Mouse (Mus musculus): ENCODE measurements at regions not wholly inside any gene's neighbourhood (a gene's known extent, or its start where the extent isn't known, plus 50 kb on each side); places are given as distances from the start of the nearest gene placed in this dataset.

DNA sequence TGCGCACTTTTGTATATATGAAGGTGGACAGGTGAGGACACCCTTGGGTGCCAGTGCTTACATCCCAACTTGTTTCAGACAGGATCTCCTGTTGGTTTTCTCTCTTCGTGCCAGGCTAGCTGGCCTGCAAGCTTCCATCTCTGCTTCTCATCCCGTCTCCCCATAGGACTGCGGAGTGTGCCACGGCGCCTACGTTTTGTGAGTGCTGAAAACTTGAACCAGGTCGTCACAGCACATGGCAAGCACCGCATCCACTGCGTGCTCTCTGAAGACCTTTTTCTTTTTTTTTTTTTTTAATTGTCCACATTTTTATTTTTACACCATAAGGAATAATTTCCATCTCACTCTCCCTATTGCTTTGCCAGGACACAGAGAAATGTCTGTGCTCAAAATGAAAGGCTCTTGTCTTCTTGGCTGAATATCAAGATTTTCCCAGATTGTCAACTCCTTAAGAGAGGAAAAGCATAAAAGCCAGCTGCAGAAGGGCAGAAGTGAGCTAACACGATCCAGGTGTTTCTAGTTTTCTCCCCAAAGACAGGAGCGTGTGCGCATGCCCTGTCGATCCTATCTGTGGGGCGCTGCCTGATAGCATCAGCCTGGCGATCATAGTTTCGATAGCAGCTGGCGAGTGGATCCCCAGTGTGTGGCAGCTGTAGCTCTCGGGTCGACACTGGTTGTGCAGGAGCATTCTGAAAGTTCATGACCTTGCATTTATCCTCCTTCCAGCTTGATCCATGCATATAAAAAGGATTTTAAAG is 326.4 kb upstream of the Ddhd1 start:
- in situ Hi-C loops (cut with MboI, MseI), result no loop called here

DNA sequence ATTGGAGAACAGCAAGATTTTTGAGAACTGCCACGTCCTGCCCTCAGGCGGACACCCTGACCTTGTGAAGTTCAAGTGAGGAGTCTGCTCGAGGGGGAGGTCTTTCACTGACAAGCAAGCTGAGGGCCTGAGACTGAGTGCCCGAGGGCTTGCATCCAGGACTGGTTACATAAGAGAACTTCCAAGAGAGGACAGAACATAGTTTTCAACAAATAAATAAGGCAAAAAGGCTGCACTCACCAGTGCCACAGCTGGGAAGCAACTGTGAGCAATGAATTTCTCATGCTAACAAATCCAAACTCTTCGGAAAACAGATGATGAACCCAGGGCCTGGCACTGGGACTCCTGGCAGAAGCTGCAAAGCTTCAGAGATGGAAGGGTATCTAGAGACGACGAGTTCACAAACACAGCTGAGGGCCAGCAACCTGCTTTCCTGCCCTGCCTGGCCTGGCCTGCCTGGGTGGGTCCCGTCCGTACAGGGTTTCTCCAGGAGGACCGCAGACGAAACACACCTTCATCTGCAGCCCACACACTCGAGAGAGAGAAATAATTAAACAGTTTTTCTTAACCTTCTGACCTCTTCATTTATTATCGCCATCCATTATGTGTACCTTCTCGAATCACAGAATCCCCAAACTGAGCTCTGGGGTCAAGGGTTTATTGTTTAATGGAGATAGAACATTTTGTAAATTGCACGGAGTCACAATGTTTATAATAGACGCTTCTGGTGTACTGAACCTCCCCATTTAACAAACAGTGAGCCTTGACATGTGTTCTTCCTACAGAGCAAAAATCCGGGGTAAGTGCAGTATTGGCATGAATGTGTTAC is 334.3 kb upstream of the Ddhd1 start:
- in situ Hi-C loops (cut with MboI, MseI), result loop anchor here (10.0 kb wide), 1 partner anchor 733 kb away; no protein-coding TSS in a partner anchor

DNA sequence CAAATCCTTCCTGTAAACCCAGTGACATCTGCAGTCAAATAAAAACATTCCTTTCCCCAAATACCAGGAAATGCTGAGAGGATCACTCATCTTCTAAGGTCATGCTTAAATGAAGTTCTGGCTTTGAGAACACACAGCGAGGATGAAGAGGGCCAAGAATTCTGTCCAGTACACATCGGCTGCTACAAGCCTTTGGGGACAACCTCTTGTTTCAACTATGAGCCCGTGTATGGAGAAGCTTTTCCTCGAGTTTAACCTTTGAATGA is 334.9 kb upstream of the Ddhd1 start:
- in situ Hi-C loops (cut with MboI, MseI), result loop anchor here (10.0 kb wide), 1 partner anchor 732 kb away; no protein-coding TSS in a partner anchor

DNA sequence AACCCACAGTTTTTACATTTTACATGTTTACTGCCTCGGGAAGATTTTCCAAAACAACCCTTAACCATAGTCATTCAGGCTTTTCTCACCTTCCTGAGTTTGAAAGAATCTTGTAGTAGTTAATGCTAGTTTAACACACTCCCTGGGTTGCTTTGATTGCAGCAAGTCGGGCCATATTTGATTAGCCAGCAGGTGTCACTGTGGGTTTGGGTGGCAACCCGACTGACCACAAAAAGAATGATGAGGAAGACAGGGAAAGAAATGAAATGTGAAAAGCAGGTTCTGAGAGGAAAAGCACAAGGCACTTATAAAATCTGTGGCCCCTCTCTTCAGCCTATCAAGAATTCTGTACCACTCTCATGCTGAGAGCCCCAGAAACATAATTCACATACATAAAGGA is 335.7 kb upstream of the Ddhd1 start:
- in situ Hi-C loops (cut with MboI, MseI), result loop anchor here (10.0 kb wide), 1 partner anchor 731 kb away; no protein-coding TSS in a partner anchor

DNA sequence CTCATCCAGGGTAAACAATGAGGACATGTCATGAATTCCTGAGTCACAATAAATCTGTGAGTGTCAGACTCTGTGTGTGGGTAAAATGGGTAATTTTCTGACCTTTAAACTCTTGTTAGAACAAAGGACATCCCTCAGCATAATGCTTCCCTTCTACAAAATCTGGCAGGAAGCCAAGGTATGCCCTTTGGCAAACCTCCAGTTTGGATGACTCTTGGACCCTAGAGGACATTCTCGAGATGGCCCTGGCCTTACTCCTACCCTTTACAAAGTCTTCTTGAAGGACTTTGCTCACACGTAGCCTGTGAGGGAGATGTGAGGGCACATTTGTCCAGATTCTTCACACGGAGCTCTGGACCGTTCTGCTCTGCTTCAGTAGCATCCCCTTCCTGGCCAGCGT is 338.8 kb upstream of the Ddhd1 start:
- in situ Hi-C loops (cut with MboI, MseI), result loop anchor here (10.0 kb wide), 1 partner anchor 728 kb away; no protein-coding TSS in a partner anchor

DNA sequence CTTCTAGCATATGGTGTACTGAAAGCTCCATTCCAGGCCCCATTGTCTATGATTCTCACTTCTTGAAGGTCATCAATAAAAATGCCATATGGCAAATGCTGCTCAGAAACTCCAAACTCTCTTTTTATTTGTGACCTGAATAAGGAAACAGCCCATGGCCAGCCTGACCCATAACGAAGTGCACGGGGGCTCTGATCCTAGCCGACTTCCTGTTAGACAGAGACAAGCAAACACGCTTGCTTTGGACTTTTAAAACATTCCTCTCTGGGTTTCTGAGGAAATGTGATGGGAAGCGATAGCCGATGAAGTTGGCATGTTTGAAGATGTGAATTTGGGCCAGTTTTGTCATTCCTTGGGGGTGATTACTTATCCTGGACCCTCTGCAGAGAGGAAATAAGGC is 346.1 kb upstream of the Ddhd1 start:
- in situ Hi-C loops (cut with MboI, MseI), result no loop called here

DNA sequence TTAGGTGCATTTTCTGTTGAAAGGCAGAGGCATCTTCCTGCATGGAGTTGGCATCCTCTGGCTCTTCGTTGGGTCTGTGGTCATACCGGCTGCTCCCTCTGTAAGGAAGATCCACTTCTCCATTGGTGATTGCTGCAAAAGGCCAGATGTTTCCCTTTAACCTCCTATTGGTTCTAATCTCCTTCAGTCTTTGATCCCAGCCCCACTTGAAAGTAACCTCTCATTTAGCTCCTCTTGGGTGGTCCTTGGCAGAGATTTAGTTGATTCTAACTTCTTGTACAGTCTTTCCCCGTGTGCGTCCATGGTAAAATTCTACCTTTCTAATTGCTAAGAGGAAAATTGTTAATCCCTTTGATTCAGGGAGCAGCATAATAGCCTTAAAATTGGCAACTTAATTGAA is 347.4 kb upstream of the Ddhd1 start:
- in situ Hi-C loops (cut with MboI, MseI), result no loop called here

DNA sequence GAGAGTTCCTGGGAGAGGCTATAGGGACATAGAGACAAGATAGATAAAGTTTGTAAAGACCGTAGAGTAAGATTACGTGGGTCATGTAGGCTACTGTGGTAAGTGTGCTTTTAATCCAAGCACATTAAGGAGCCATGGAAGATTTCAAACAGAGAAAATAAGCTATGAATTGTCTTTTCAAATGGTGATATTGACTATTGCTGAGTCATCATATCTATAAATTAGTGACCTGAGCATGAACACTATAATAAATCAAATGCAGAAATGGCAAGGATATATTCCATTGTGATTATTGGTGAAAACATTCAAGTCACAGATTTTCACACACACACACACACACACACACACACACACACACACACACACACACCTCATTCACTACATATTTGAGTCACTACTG is 355.3 kb upstream of the Ddhd1 start:
- in situ Hi-C loops (cut with MboI, MseI), result no loop called here

DNA sequence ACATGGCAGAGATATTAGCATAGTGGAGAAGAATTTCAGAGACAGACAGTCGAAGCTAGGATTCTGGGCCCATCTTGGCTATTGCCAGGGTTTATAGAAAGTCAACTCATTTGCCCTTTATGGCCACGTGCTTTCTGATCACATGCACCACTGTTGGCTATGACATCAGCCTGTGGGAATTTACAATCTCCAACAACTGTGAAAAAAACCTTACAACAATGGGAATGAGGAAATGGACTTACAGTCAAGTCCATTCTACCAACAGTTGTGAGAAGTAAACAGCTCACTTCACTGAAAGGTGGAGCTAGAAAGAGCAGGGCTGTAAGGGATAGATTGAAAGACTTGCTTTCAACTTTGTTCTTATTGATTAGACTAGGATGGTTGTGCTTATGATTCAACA is 356.1 kb upstream of the Ddhd1 start:
- in situ Hi-C loops (cut with MboI, MseI), result no loop called here

DNA sequence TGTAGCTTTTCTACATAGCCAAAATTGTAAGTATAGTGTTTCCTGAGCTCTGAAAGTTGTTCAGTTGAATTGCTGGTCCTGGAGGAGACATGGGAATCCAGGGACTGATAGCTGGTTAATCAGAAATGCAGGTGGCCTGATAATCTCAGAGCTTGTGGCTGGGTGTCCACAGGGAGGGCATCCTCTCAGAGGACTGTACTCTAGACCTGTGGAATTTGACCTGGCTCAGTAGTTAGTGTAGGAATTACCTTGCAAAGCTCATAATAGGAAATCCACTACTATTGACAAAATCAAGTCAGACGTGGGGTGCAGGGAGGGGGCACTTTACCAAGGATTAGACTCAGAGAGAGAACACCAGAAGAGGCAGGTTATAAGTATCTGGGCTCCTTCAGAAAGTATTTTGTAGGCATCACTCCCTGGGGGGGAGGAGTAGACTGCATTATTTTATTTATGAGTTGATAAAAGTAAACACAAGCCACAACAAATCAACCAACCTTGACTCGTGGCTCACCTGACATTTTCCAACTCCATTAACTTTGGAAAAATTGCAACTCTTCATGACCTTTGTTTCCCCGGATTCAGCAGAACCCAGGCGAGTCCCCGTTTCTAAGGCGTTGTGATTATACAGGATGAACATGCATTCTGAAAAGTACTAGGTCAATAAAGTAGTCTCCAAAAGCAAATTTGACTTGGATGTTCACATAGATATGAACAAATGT is 357.9 kb upstream of the Ddhd1 start:
- in situ Hi-C loops (cut with MboI, MseI), result no loop called here

DNA sequence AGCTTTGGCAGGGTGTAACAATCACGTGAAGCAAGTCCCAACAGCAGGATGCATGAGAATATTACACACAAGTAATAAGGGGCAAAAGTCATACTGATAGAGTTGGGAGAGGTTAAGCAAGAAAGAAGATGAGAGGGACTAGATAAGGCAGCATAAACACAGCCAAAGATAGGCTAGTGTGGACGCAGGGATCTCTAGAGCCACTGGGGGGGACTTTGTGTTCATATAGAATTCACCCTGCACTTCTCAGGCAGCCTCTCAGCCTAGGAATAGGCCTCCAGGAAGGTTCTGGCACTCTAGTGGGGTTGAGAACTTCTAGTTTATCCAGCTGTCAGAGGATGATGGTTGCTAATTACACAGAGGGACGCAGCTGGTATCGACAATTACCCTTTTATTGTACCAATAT is 358.8 kb upstream of the Ddhd1 start:
- in situ Hi-C loops (cut with MboI, MseI), result no loop called here

DNA sequence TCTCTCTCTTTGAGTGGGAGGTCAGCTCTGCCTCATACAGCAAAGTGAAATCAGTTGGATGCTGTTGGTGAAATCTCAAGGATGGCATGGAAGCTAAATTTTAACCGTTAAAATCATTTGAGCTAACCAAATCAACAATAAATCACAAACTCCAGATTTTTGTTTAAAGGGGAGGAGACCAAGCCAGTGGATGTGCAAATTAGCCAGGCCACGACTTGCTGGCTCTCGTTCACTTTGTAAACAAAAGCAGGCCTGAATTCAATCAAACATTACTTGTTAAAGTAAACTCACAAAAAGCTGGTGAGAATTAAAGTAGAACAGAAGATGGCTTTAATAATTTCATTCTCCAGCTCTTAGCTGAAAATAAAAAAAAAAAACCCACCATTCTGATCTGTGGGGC is 359.3 kb upstream of the Ddhd1 start:
- in situ Hi-C loops (cut with MboI, MseI), result no loop called here

DNA sequence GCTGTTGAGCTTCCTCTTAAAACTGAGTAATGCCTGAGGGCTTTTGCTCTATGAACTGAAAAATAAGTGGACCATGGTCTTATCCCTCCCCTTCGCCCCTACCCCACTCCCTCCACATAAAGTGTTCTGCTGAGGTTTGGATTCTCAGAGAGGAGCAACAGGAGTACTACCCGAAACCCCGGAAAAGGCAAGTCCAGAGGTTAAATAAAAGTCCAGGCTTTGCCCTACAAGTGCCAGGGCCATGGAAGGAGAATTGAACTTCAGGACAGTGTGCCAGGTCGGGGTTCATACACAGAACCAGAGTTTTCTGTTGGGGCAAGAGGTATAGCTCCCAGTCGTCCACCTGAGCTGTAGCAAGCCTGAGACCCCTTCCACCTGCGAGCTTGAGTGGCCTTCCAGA is 360.0 kb upstream of the Ddhd1 start:
- in situ Hi-C loops (cut with MboI, MseI), result no loop called here

DNA sequence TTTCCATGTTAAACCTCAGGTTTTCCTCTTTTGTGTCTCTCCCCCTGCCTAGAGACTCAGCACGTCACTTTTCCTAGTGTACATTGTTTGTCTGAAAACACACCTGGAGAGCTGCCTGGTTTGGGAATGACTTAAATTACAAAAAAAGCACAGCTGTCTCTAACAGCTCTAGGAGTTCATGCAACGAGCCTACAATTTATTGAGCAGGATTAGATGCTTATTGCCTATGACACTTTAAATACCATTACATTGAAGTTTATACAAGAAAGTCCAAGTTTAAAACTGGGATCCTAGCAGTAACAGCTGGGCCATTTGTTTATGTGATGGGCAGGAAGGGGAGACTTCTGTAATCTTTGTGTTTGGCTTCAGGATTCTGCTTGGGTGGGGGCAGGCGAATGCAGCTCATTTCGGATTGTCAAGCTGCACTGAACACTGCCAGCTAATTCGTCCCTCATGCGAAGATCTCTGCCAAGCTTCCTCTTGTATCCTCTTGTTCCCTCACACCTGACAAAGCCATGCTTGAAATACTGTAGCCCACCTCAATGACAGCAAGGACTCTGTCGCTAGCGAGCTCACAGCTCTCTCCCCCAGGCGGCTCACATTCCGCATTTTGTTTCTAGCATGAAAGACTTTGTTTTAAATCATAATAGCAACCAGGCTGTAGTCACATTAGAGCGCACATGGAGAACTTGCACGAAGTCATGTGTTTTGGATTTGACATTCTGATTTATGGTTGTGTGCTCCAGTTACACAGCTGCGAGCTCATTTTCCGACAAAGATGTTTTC is 359.8 kb upstream of the Gm15217 start:
- in situ Hi-C loops (cut with MboI, MseI), result no loop called here

DNA sequence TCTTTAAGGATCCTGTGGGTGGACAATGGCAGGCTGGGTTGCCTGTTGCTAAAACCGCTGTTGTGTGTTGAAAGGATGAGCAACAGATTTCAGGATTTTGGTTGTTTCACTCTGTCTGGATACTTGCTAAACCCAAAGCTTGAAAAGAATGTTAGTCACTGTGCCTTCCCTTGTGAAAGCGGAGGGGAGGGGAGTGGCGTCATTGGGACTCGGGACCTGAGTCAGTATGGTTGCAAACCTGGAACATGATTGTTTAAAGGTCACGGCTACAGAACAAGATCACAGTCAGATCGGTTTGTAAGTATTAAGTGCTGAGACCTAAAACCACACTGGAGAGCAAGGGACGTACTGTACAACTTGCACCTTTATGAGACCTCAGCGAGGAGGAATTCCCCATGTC is 344.9 kb upstream of the Gm15217 start:
- in situ Hi-C loops (cut with MboI, MseI), result no loop called here

DNA sequence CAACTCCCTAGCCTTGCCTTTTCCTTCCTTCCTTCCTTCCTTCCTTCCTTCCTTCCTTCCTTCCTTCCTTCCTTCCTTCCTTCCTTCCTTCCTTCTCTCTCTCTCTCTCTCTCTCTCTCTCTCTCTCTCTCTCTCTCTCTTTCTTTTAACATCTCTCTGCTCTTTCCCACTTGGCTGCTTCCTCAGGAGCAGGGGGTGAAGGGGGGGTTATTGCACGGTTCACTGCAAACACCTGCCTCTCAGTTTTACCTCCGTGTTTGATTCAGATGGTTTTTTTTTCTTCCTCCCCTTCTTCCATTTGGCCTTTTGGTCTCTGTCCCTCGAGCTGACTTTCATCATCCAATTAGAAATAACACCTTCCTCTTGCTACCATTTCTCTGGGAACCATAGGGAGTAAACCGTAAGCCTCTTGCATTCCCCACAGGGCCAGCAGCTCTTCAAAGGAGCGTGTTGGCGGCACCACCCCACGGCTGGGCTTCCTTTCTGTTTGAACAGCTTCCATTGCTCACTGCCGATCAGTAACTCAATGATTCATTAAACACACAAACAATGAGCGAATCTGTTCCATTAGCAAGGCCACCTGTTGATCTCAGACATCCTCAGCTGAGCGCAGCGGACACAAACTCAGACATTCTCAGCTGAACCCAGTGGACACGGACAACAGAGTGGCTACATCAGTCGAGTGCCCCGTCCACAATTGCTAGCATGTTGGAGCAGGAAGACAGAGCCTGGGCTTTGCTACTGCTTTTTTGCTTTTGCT is 318.4 kb upstream of the Gm15217 start:
- in situ Hi-C loops (cut with MboI, MseI), result no loop called here

DNA sequence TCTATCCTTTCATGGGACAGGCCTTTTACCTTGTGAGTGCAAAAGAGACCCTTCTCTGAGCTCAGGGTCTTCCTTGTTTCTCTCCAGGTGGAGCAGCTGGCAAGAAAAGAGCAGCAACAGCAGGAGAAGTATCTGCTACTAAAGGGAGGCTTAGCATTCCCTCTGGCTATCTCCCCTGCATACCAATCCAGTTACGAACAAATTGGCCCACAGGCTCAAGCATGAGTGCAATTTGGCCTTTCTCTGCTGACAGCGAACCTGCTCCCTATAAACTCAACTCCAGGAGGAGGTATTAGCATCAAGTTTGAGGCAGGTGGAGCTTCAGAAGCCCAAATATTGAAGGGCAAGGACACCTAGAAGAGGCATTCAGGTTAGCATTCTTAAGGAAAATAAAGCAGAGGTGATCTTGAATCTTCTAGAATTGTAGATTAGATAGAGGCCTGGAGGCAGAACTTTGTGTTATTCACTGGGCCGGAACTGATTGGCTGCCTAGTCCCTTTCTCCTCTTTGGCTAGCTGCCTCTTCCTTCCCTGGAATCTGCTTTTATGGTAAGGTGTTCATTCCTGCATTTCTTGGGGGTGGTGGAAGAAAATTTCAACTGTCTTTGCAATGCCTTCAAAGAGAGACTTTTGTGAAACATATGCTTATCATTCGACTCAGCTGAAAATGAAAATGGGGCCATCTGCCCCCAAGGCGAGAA is 312.0 kb upstream of the Gm15217 start:
- in situ Hi-C loops (cut with MboI, MseI), result no loop called here

DNA sequence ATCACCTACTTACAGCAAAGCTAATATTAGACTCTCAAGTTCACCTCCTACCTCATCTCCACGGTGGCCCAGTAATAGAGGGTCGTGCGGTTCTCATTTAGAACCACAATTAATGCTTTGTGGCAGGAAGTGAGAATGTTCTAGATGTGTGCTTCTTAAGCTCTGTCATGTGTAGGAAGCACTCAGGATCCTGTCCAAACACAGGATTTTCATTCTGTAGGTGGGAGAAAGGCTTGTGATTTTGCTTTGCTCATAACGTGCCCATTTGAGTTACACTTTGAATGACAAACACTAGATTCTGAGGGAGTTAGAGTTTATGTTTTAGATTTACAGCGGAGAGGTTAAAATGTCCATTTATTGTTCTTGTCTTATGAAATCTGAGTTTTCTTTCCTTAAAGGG is 308.0 kb upstream of the Gm15217 start:
- in situ Hi-C loops (cut with MboI, MseI), result no loop called here

DNA sequence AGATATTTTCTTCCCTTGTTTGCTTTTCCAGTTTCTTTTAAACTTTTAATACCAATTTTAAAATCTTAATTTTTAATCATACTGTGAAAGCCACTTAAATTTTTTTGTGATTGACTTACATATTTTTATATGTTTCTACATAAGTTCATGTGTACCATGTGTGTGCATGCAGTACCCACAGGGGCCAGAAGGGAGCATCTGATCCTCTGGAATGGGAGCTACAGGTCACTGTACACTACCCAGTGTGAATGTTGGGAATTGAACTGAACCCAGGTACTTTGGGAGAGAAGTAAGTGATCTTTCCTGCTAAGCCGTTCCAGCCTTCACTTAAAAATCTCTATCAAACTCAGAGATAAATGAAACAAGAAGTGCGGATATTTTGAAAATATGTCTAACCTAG is 302.5 kb upstream of the Gm15217 start:
- in situ Hi-C loops (cut with MboI, MseI), result no loop called here

DNA sequence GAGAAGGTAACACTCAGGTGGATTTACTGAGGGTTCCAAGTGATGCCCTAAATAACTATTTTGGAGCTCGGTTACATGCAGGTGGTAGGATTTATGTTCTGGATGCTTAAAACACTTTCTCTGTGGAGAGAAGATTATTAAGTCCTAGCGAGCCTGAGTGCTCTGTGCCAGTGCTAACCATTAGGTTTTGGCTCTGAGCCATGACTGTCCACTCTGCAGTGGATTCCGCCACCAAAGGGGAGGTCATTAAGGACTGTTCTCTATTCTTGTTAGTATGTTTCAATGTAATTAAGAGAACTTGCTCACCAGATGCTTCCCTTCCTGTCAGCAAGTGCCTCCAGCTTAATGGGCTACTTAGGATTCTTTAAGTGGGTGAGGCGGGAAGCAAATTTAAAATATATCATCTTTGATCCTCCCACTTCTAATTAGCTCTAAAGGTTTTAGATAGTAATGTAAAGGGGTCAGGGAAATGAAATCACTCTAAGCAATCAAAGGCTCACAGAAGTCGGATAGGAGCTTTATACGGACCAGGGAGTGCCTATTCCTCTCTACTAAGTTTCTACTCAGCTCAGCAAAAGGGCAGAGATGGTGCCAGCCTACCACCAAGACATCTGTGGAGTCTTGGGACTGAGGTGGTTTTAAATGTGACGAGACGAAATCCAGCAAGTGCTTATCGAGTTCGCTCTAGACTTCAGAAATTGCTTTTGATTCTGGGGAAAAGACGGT is 301.6 kb upstream of the Gm15217 start:
- in situ Hi-C loops (cut with MboI, MseI), result no loop called here

Measured in T-helper 2 cell (primary cell).